Mouse (Mus musculus) embryo, embryonic 9.5 days (tissue): ENCODE data around the gene Zfp781.
"Not testable (repeated sequence)": the region's sequence is repeated elsewhere in the genome, so short reads cannot be mapped to it uniquely, and the experiment has no call there.

Experiments used
- DNase-seq: peaks from one replicate; pipeline ENCODE4 v3.0.0-alpha.2; 2017; ENCODE audit errors: extremely low spot score

Zfp781 gene

DNA sequence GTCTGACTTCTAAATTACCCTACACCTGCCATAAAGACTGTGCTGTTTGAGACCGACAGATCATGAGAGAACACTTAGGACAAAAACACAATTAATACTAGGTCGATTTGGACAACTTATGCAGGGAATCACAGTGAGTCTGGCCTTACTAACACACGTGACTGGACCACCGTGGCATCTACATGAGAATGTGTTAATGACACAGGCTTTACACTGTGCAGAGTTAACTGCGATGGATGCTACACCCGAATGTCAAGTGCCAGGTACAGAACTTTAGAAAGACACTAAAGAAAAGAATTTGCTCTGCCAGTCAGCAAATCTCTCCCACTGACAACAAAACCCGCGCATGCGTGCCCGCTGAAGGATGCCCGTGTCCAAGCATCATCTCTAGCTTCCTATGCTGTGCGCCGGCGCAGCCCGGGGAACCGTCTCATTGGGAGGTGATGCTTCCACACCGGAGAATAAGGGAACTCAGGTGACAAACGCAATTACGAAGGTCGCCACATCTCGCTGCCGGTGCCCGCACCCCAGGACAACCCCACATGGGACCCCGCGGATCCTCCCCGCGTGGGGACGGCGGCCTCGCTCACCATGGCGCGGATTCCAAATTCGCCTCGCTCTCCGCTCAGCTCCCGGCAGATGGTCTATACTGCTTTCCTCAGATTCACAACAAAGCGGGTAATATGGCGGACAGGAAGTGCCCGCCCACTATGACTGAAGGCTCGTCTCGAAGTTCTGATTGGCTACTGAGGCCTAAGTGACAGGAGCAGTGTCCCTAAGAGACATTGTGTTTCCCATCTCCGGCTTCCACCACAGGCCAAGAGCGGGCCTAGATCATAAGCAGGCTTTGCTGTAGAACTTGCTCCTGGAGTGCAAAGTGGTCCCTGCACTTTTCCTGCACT, at the start of gene Zfp781:
Zfp781 (minus strand) TSS at position 639 of the 902 bp plus-strand sequence.
- DNase-seq, result not testable (repeated sequence)

- DNase-seq, result not testable (repeated sequence)
Observed at GRCm38 (mm10) chr10:81978365-81979003, 48.2 kb upstream of the Zfp781 start.

GRCm38 (mm10) chr10:81930744-81931118, 451 bp upstream of the Zfp781 start:
- DNase-seq, result not testable (repeated sequence)

DNA sequence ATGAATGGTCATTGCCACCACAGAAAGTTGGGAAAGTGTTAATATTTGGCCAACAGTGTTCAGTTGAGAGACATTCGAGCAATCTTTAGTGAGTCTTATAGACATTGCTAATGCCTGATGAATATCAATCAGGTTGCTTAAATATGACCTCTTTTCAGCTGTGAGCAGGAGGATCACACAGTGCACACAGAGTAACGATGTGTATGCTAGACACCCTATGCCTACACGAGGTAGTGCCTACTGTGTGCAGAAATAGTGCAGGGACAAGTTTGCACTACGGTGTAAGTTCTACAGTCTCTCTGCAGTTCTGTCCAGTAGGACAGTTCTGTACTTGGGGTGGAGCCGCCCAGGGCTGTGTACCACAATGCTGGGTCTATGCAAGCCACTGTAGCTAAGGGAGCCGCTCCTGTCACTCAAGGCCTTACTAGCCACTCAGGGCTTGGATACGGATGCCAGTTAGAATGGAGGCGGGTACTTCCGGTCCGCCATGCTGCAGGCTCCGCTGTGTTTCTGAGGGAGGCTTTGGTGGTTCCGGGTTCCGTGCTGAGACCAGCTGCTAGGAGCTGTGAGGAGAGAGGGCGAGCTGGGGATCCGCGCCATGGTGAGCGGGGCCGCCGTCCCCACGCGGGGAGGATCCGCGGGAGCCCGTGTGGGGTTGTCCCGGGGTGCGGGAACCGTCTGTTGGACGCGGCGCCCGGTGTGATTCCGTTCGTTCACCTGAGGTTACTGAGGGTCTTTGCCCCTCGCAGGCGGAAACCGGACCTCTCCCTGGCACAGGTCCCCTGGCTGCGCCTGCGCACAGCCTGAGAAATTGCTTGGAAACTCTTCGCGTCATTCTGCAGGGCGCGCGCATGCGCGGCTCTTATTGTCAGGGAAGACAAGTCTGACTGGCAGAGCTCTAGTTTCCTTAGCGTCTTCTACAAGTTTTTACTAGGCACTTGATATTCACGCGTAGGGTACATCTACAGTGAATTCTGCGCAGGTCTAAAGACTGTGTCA, 66.6 kb downstream of the Zfp781 start, which contains the start of gene Gm32687:
Gm32687 (plus strand) TSS at position 526 of the 999 bp plus-strand sequence.
- not testable (repeated sequence) for DNase-seq
